Mouse (Mus musculus) neutrophil, adult 65 days (primary cell): ENCODE measurements around the gene Prl3d3. TPM values are rescaled to one million over a fixed set of nuclear protein-coding genes. Genes with fewer than 3 reads are reported as not detected.

Source experiments
- total RNA-seq: library from RNA; stranded (reverse); gene quantifications from 2 replicates; pipeline ENCODE4 v1.2.4, GENCODE M21; 2023

Prl3d3 gene
- not detected in 2 replicates for total RNA-seq

DNA sequence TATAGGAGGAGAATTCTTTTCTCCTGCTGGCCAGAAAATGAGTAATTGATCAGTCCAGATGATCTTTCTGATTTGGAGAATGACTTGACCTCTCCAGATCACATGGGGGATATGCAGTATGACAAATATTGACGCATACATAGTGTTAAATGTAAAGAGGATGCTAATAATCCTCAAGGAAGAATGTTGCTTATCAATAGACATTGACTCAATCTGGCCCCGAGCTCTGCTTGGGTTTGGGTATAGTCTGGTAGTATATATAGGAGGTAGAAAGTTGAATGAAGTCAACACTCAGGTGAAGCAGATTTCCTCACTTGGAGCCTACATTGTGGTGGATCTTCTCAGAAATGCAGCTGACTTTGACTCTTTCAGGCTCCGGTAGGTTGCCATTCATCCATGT, at the start of gene Prl3d3:
Gene Prl3d3 (plus strand): TSS at position 301 of the 400 bp plus-strand sequence.

DNA sequence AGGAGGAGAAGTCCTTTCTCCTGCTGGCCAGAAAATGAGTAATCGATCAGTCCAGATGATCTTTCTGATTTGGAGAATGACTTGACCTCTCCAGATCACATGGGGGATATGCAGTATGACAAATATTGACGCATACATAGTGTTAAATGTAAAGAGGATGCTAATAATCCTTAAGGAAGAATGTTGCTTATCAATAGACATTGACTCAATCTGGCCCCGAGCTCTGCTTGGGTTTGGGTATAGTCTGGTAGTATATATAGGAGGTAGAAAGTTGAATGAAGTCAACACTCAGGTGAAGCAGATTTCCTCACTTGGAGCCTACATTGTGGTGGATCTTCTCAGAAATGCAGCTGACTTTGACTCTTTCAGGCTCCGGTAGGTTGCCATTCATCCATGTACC, 35.2 kb upstream of the Prl3d3 start, which contains the start of gene Prl3d2:
Gene Prl3d2 (plus strand): TSS at position 301 of the 400 bp plus-strand sequence.

DNA sequence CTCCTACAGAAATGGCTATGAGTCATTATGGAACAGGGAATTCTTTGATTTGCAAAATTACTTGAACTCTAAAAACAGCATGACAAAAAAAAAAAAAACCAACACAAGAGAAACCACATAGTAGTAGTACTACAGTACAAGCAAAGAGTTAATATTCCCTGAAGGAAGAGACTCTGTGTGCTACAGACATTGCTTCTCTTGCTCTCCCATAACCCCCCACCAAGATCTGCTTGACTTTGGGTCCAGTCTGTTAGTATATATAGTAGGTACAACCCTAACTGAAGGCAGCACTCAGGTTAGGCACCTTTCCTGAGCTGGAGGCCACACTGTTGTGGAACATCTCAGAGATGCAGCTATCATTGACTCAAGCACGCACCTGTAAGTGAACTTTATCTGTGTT, 39.8 kb downstream of the Prl3d3 start, which contains the start of gene Prl3c1:
Gene Prl3c1 (plus strand): TSS at position 301 of the 400 bp plus-strand sequence.

Other genes with a start within 250 kb of the Prl3d3 start
- gene Prl, start 99.2 kb upstream of the Prl3d3 start, total RNA-seq, result not detected in 2 replicates
- gene Prl3d1, start 62.6 kb upstream of the Prl3d3 start, total RNA-seq, result not detected in 2 replicates
- not detected in 2 replicates for gene Prl3d2, start 35.1 kb upstream of the Prl3d3 start, total RNA-seq
- not detected in 2 replicates for gene Prl3c1, start 39.9 kb downstream of the Prl3d3 start, total RNA-seq
- not detected in 2 replicates for gene Prl3b1, start 85.1 kb downstream of the Prl3d3 start, total RNA-seq
- not detected in 2 replicates for gene Prl3a1, start 102.6 kb downstream of the Prl3d3 start, total RNA-seq
- gene Prl6a1, start 155.8 kb downstream of the Prl3d3 start, total RNA-seq, result not detected in 2 replicates
- not detected in 2 replicates for gene Prl8a2, start 188.9 kb downstream of the Prl3d3 start, total RNA-seq
- not detected in 2 replicates for gene Prl2b1, start 234.1 kb downstream of the Prl3d3 start, total RNA-seq